Mouse (Mus musculus) G1E (cell line): ENCODE results near the gene Arhgap35.

Source experiments
- CTCF ChIP-seq: IDR thresholded peaks from 2 replicates; pipeline ENCODE4 v1.5.1; 2012; ENCODE audit warnings: low read depth, low read length, inconsistent platforms, mixed read lengths
- GATA1 ChIP-seq: IDR thresholded peaks from 2 replicates; pipeline ENCODE4 v1.6.1; 2012; ENCODE audit warnings: borderline replicate concordance, low read length, inconsistent platforms, mixed read lengths
- GATA2 ChIP-seq: IDR thresholded peaks from 2 replicates; pipeline ENCODE4 v1.6.1; 2012; ENCODE audit warnings: low read depth, low read length, inconsistent platforms, borderline replicate concordance
- POLR2AphosphoS5 ChIP-seq: IDR thresholded peaks from 2 replicates; pipeline ENCODE4 v1.6.1; 2012; ENCODE audit warnings: low read depth, low read length, inconsistent platforms; ENCODE audit not compliant: insufficient replicate concordance
- TAL1 ChIP-seq: conservative IDR thresholded peaks from 2 replicates; pipeline ENCODE4 v1.6.1; 2012; ENCODE audit warnings: low read depth, low read length, inconsistent platforms, mixed read lengths

DNA sequence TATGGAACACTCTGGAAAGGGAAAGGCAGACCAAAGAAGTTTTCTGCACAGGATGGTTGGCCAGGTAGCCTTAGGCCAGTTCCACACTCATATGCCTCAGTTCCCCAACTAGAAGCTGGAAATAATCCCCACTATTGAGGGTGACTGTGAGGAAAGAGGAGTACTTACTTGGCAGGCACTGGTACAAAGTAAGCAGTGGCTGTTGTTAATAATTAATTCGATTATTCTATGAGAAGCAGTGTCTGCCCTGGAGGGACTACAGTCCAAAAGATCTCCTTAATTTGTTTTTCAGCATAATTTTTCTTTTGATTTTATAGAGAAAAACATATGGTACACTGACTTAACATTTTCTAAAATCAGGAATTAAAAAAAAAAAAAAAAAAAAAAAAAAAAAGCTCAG, 10.7 kb downstream of the Arhgap35 start:
- no peak for TF ChIP-seq TAL1
- TF ChIP-seq CTCF = no peak
- TF ChIP-seq GATA1 = no peak
- TF ChIP-seq POLR2AphosphoS5 = no peak
- no peak for TF ChIP-seq GATA2
